Mouse (Mus musculus) embryonic facial prominence, embryonic 12.5 days (tissue): ENCODE measurements around the gene Mri1. TPM values are rescaled to one million over a fixed set of nuclear protein-coding genes. Genes with fewer than 3 reads are reported as not detected.
A peak's percentile ranks its signal among the peaks of the same experiment; 100 is the strongest.
"Not testable (repeated sequence)": the region's sequence is repeated elsewhere in the genome, so short reads cannot be mapped to it uniquely, and the experiment has no call there.

Source experiments
- ATAC-seq: fragments of 200-750 bp; cut with Nextera tagmentation; 2 replicates; pipeline ENCODE4 v1.8.0; 2017; ENCODE audit not compliant: insufficient number of reproducible peaks, insufficient read depth, low FRiP score, low TSS enrichment
- H3K27ac ChIP-seq: fragments of 300-500 bp; sonication (generic); 2 replicates; pipeline ENCODE4 v1.5.1; 2016; ENCODE audit warnings: mild to moderate bottlenecking
- H3K27me3 ChIP-seq: fragments of 300-500 bp; sonication (generic); 2 replicates; pipeline ENCODE4 v1.6.1; 2016; ENCODE audit warnings: mild to moderate bottlenecking, moderate library complexity
- H3K36me3 ChIP-seq: fragments of 300-500 bp; sonication (generic); 2 replicates; pipeline ENCODE4 v1.6.1; 2016; ENCODE audit warnings: mild to moderate bottlenecking
- H3K4me1 ChIP-seq: fragments of 300-500 bp; sonication (generic); 2 replicates; pipeline ENCODE4 v1.6.1; 2016
- H3K4me2 ChIP-seq: fragments of 300-500 bp; sonication (generic); replicated peaks from 2 replicates; pipeline ENCODE4 v1.6.1; 2016; ENCODE audit warnings: mild to moderate bottlenecking, moderate library complexity
- H3K4me3 ChIP-seq: fragments of 300-500 bp; sonication (generic); 2 replicates; pipeline ENCODE4 v1.5.1; 2016; ENCODE audit warnings: mild to moderate bottlenecking
- H3K9ac ChIP-seq: fragments of 300-500 bp; sonication (generic); 2 replicates; pipeline ENCODE4 v1.6.1; 2016; ENCODE audit warnings: mild to moderate bottlenecking, moderate library complexity
- H3K9me3 ChIP-seq: fragments of 300-500 bp; sonication (generic); 2 replicates; pipeline ENCODE4 v1.6.1; 2016; ENCODE audit warnings: mild to moderate bottlenecking, moderate library complexity
- WGBS: fragments of 180-500 bp; shearing (Covaris S2); methylation state at CpG from one replicate; pipeline ENCODE4 v1.1.7; 2016; 5-methylcytosine and 5-hydroxymethylcytosine counted together
- polyA plus RNA-seq: library from polyadenylated mRNA; unstranded; fragments of >200 nt; fragmentation: Nextera tagmentation; extraction: Ambion mirVana; gene quantifications from 2 replicates; pipeline ENCODE4 v1.2.1, GENCODE M21; 2016

Gene Mri1
- 70.2 and 71.2 TPM in 2 replicates for polyA plus RNA-seq

GRCm38 (mm10) chr8:84256822-84257610 lies at the start of gene Mri1:
Gene Mri1 (minus strand): TSS chr8:84257326.
- no peaks in the 10 kb centered on the region for H3K27me3 ChIP-seq
- WGBS: under 1% methylated on average over 64 of the region's 64 CpGs

GRCm38 (mm10) chr8:84303951-84304350 lies 46.8 kb upstream of the Mri1 start:
- no peak overlapping the region for H3K9ac ChIP-seq
- no peak for ATAC-seq
- H3K4me3 ChIP-seq: no peak overlapping the region
- H3K4me2 ChIP-seq: no peak overlapping the region
- H3K27me3 ChIP-seq: no peaks in the 10 kb centered on the region
- no peaks in the 10 kb centered on the region for H3K36me3 ChIP-seq
- H3K27ac ChIP-seq: no peak overlapping the region
- no peaks in the 10 kb centered on the region for H3K4me1 ChIP-seq
- H3K9me3 ChIP-seq: no peaks in the 10 kb centered on the region
- WGBS: 83% methylated on average over 2 of the region's 2 CpGs

More at GRCm38 (mm10) chr8:84256822-84257610, at the start of gene Mri1:
- peaks cover 9% of the 10 kb centered on the region; the same call in 1 of the 2 replicates for H3K4me1 ChIP-seq
- H3K4me3 ChIP-seq: peak within 1 kb of the TSS; percentile 79
- H3K9me3 ChIP-seq: no peaks in the 10 kb centered on the region
- H3K9ac ChIP-seq: peak within 1 kb of the TSS; percentile 77
- H3K4me2 ChIP-seq: peak within 1 kb of the TSS; percentile 94
- peak within 1 kb of the TSS; percentile 95 for H3K27ac ChIP-seq
- ATAC-seq: peak; percentile 79
- peaks cover 71% of the 10 kb centered on the region for H3K36me3 ChIP-seq

- Histone ChIP-seq H3K9me3 (no peaks in the 10 kb centered on the region), H3K4me2 (no peak overlapping the region), H3K4me1 (no peaks in the 10 kb centered on the region), H3K27ac (no peak overlapping the region), H3K27me3 (no peaks in the 10 kb centered on the region), H3K9ac (no peak overlapping the region), H3K4me3 (no peak overlapping the region), H3K36me3 (no peaks in the 10 kb centered on the region)
- 60% methylated on average over 5 of the region's 5 CpGs for WGBS
- ATAC-seq: no peak
Observed at GRCm38 (mm10) chr8:84297029-84297785, 40.1 kb upstream of the Mri1 start.

- WGBS: 26% methylated on average over 8 of the region's 8 CpGs
- ATAC-seq: no peak
- Histone ChIP-seq H3K27me3 (no peaks in the 10 kb centered on the region), H3K4me2 (no peak overlapping the region), H3K4me3 (no peak overlapping the region), H3K9me3 (no peaks in the 10 kb centered on the region), H3K36me3 (no peaks in the 10 kb centered on the region), H3K9ac (no peak overlapping the region), H3K4me1 (no peaks in the 10 kb centered on the region), H3K27ac (no peak overlapping the region)
Observed at GRCm38 (mm10) chr8:84291688-84292087, 34.6 kb upstream of the Mri1 start.

- H3K9ac ChIP-seq: no peak overlapping the region
- no peaks in the 10 kb centered on the region for H3K36me3 ChIP-seq
- no peak overlapping the region for H3K4me3 ChIP-seq
- H3K4me2 ChIP-seq: no peak overlapping the region
- H3K27ac ChIP-seq: no peak overlapping the region
- H3K4me1 ChIP-seq: no peaks in the 10 kb centered on the region
- H3K27me3 ChIP-seq: no peaks in the 10 kb centered on the region
- no peak for ATAC-seq
- H3K9me3 ChIP-seq: no peaks in the 10 kb centered on the region
- 68% methylated on average over 5 of the region's 5 CpGs for WGBS
Observed at GRCm38 (mm10) chr8:84291086-84291485, 34.0 kb upstream of the Mri1 start.

- WGBS: 56% methylated on average over 2 of the region's 2 CpGs
- Histone ChIP-seq H3K27me3 (no peaks in the 10 kb centered on the region), H3K9me3 (no peaks in the 10 kb centered on the region), H3K4me2 (no peak overlapping the region), H3K4me1 (peaks cover 5% of the 10 kb centered on the region; the same call in 1 of the 2 replicates), H3K4me3 (no peak overlapping the region), H3K9ac (no peak overlapping the region), H3K36me3 (no peaks in the 10 kb centered on the region), H3K27ac (no peak overlapping the region)
- ATAC-seq: no peak
Observed at GRCm38 (mm10) chr8:84288892-84289291, 31.8 kb upstream of the Mri1 start.

GRCm38 (mm10) chr8:84285665-84286064 lies 28.5 kb upstream of the Mri1 start:
- not testable (repeated sequence) for H3K4me2 ChIP-seq, H3K4me1 ChIP-seq, H3K9ac ChIP-seq, H3K27me3 ChIP-seq, H3K4me3 ChIP-seq, H3K36me3 ChIP-seq, H3K9me3 ChIP-seq, ATAC-seq, H3K27ac ChIP-seq
- 60% methylated on average over 5 of the region's 5 CpGs for WGBS

GRCm38 (mm10) chr8:84284608-84285063 lies 27.5 kb upstream of the Mri1 start:
- no peak for ATAC-seq
- peak overlapping the region; percentile 87 for H3K27ac ChIP-seq
- H3K36me3 ChIP-seq: no peaks in the 10 kb centered on the region
- H3K9ac ChIP-seq: no peak overlapping the region
- H3K4me2 ChIP-seq: peak overlapping the region; percentile 42
- peak overlapping the region; percentile 21 for H3K4me3 ChIP-seq
- WGBS: 23% methylated on average over 9 of the region's 9 CpGs
- no peaks in the 10 kb centered on the region for H3K9me3 ChIP-seq
- H3K4me1 ChIP-seq: peaks cover 5% of the 10 kb centered on the region; the same call in 1 of the 2 replicates
- H3K27me3 ChIP-seq: no peaks in the 10 kb centered on the region

GRCm38 (mm10) chr8:84280777-84281176 lies 23.7 kb upstream of the Mri1 start:
- 74% methylated on average over 10 of the region's 10 CpGs for WGBS
- Histone ChIP-seq H3K36me3 (no peaks in the 10 kb centered on the region), H3K27me3 (no peaks in the 10 kb centered on the region), H3K9me3 (no peaks in the 10 kb centered on the region), H3K9ac (no peak overlapping the region), H3K4me2 (no peak overlapping the region), H3K4me1 (peaks cover 5% of the 10 kb centered on the region; the same call in 1 of the 2 replicates), H3K4me3 (no peak overlapping the region), H3K27ac (no peak overlapping the region)
- ATAC-seq: no peak

- no peaks in the 10 kb centered on the region for H3K9me3 ChIP-seq
- WGBS: 62% methylated on average over 1 of the region's 1 CpGs
- no peak overlapping the region for H3K4me2 ChIP-seq
- no peaks in the 10 kb centered on the region for H3K36me3 ChIP-seq
- ATAC-seq: no peak
- no peak overlapping the region for H3K9ac ChIP-seq
- no peak overlapping the region for H3K27ac ChIP-seq
- no peaks in the 10 kb centered on the region for H3K4me1 ChIP-seq
- H3K27me3 ChIP-seq: no peaks in the 10 kb centered on the region
- no peak overlapping the region for H3K4me3 ChIP-seq
Observed at GRCm38 (mm10) chr8:84276447-84276846, 19.3 kb upstream of the Mri1 start.

GRCm38 (mm10) chr8:84273968-84274367 lies 16.8 kb upstream of the Mri1 start:
- 79% methylated on average over 3 of the region's 3 CpGs for WGBS
- Histone ChIP-seq H3K27ac (no peak overlapping the region), H3K4me1 (peaks cover 7% of the 10 kb centered on the region), H3K27me3 (no peaks in the 10 kb centered on the region), H3K4me3 (no peak overlapping the region), H3K4me2 (no peak overlapping the region), H3K9ac (no peak overlapping the region), H3K9me3 (no peaks in the 10 kb centered on the region), H3K36me3 (no peaks in the 10 kb centered on the region)
- ATAC-seq: no peak

- peaks cover 7% of the 10 kb centered on the region for H3K4me1 ChIP-seq
- 86% methylated on average over 4 of the region's 4 CpGs for WGBS
Observed at GRCm38 (mm10) chr8:84272302-84272701, 15.2 kb upstream of the Mri1 start.

More at GRCm38 (mm10) chr8:84272302-84272701, 15.2 kb upstream of the Mri1 start:
- Histone ChIP-seq H3K27me3 (no peaks in the 10 kb centered on the region), H3K27ac (no peak overlapping the region), H3K4me2 (no peak overlapping the region), H3K4me3 (no peak overlapping the region), H3K9ac (no peak overlapping the region), H3K36me3 (no peaks in the 10 kb centered on the region), H3K9me3 (no peaks in the 10 kb centered on the region)
- no peak for ATAC-seq
